Mouse (Mus musculus): ENCODE results near the gene Gm20843. TPM values are rescaled to one million over a fixed set of nuclear protein-coding genes. Genes with fewer than 3 reads are reported as not detected.

The Gm20843 gene
- polyA plus RNA-seq (2014; fragmentation: Illumina TruSeq; extraction: RNeasy Lipid Tissue Mini Kit (QIAGEN cat#74804); ENCODE audit: low read depth, low replicate concordance) = not detected

DNA sequence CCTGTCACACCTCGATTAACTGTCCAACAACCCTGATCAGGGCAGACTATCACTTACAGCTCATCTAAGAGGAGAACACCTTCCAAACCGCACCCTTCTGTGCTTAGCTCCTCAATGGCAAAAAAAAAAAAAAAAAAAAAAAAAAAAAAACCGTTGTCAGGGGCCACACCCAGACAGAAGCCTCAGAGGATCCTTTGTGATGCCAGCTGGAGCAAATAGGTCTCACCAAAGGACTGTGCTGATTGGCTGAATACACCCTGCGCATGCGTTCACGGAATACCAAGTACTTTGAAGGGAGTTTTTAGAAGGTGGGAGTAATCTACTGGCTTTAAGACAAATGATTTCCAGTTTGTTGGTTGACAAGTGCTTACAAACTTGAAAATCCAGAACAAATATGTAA lies at the start of gene Gm20843:
Gm20843 (minus strand) TSS at position 101 of the 400 bp plus-strand sequence.

All from heart, adult 10 weeks (tissue).